Mouse (Mus musculus): Measurements from ENCODE around the gene Hsd11b2.

Hsd11b2 gene

GRCm38 (mm10) chr8:105518436-105519313 is at the start of gene Hsd11b2:
Hsd11b2 (plus strand) TSS chr8:105518755.
- peak; percentile 73 to 80 for DNase-seq

- peak; percentile 86 to 87 for DNase-seq
Observed at GRCm38 (mm10) chr8:105469041-105469695, 49.4 kb upstream of the Hsd11b2 start.

- DNase-seq, result peak in 1 of 2 experiments; percentile 28
Observed at GRCm38 (mm10) chr8:105469816-105470215, 48.7 kb upstream of the Hsd11b2 start.

GRCm38 (mm10) chr8:105470262-105470661 is 48.3 kb upstream of the Hsd11b2 start:
- DNase-seq, result peak in 1 of 2 experiments; percentile 35

GRCm38 (mm10) chr8:105470681-105471313 is 47.8 kb upstream of the Hsd11b2 start:
- DNase-seq, result no peak

GRCm38 (mm10) chr8:105471314-105472015 is 47.1 kb upstream of the Hsd11b2 start, which contains the start of gene Tppp3:
Tppp3 (minus strand) TSS chr8:105471526.
- DNase-seq, result peak; percentile 95 to 97

- peak in 1 of 2 experiments; percentile 30 for DNase-seq
Observed at GRCm38 (mm10) chr8:105472414-105472932, 46.1 kb upstream of the Hsd11b2 start.

GRCm38 (mm10) chr8:105472983-105473382 is 45.6 kb upstream of the Hsd11b2 start:
- DNase-seq, result peak in 1 of 2 experiments; percentile 45

- DNase-seq, result peak; percentile 65
Observed at GRCm38 (mm10) chr8:105473816-105474606, 44.5 kb upstream of the Hsd11b2 start.

- DNase-seq, result no peak
Observed at GRCm38 (mm10) chr8:105474680-105475079, 43.9 kb upstream of the Hsd11b2 start.

GRCm38 (mm10) chr8:105475254-105475653 is 43.3 kb upstream of the Hsd11b2 start:
- DNase-seq, result peak in 1 of 2 experiments; percentile 34

GRCm38 (mm10) chr8:105475742-105476141 is 42.8 kb upstream of the Hsd11b2 start:
- no peak for DNase-seq

GRCm38 (mm10) chr8:105476161-105476560 is 42.4 kb upstream of the Hsd11b2 start:
- DNase-seq, result no peak

GRCm38 (mm10) chr8:105476628-105477413 is 41.7 kb upstream of the Hsd11b2 start:
- DNase-seq, result peak; percentile 89 to 90

- DNase-seq, result no peak
Observed at GRCm38 (mm10) chr8:105477792-105478191, 40.8 kb upstream of the Hsd11b2 start.

GRCm38 (mm10) chr8:105481013-105481412 is 37.5 kb upstream of the Hsd11b2 start:
- no peak for DNase-seq

- peak; percentile 73 to 78 for DNase-seq
Observed at GRCm38 (mm10) chr8:105481453-105481852, 37.1 kb upstream of the Hsd11b2 start.

GRCm38 (mm10) chr8:105482123-105482522 is 36.4 kb upstream of the Hsd11b2 start:
- DNase-seq, result no peak

- DNase-seq, result peak; percentile 79 to 82
Observed at GRCm38 (mm10) chr8:105483212-105484029, 35.1 kb upstream of the Hsd11b2 start.

GRCm38 (mm10) chr8:105484030-105484368 is 34.6 kb upstream of the Hsd11b2 start:
- no peak for DNase-seq

Data from cerebellum, postnatal 10 days (tissue).